Mouse (Mus musculus) lung, embryonic 16.5 days (tissue): Measurements from ENCODE around the gene Traf3ip3. TPM values are rescaled to one million over a fixed set of nuclear protein-coding genes. Genes with fewer than 3 reads are reported as not detected.

Experiments used
- ATAC-seq: fragments of 200-750 bp; cut with Nextera tagmentation; 2 replicates; pipeline ENCODE4 v1.8.0; 2017; ENCODE audit warnings: low read depth, mild to moderate bottlenecking, moderate library complexity
- H3K27ac ChIP-seq: fragments of 300-500 bp; sonication (generic); 2 replicates; pipeline ENCODE4 v1.5.1; 2014; ENCODE audit warnings: mild to moderate bottlenecking, control low read depth, low read length
- H3K27me3 ChIP-seq: fragments of 300-500 bp; sonication (generic); 2 replicates; pipeline ENCODE4 v1.6.1; 2014; ENCODE audit warnings: low read depth, low read length, mixed read lengths; ENCODE audit not compliant: control insufficient read depth, insufficient read depth
- H3K36me3 ChIP-seq: fragments of 300-500 bp; sonication (generic); 2 replicates; pipeline ENCODE4 v1.6.1; 2014; ENCODE audit warnings: low read length; ENCODE audit not compliant: control insufficient read depth, insufficient read depth
- H3K4me1 ChIP-seq: fragments of 300-500 bp; sonication (generic); replicated peaks from 2 replicates; pipeline ENCODE4 v1.6.1; 2014; ENCODE audit warnings: low read length, mixed read lengths; ENCODE audit not compliant: control insufficient read depth, insufficient read depth
- H3K4me2 ChIP-seq: fragments of 300-500 bp; sonication (generic); 2 replicates; pipeline ENCODE4 v1.6.1; 2014; ENCODE audit warnings: low read depth, low read length, control low read depth
- H3K4me3 ChIP-seq: fragments of 300-500 bp; sonication (generic); 2 replicates; pipeline ENCODE4 v1.5.1; 2014; ENCODE audit warnings: mild to moderate bottlenecking, low read length, control low read depth
- H3K9ac ChIP-seq: fragments of 300-500 bp; sonication (generic); 2 replicates; pipeline ENCODE4 v1.6.1; 2014; ENCODE audit warnings: low read length, control low read depth
- H3K9me3 ChIP-seq: fragments of 300-500 bp; sonication (generic); 2 replicates; pipeline ENCODE4 v1.6.1; 2016; ENCODE audit warnings: low read length; ENCODE audit not compliant: control insufficient read depth
- WGBS: fragments of 180-500 bp; shearing (Covaris S2); extraction: QIAGEN DNeasy Blood & Tissue Kit; methylation state at CpG from one replicate; pipeline ENCODE4 v1.1.7; 2014; 5-methylcytosine and 5-hydroxymethylcytosine counted together
- polyA plus RNA-seq: library from polyadenylated mRNA; unstranded; fragments of >200 nt; fragmentation: Nextera tagmentation; extraction: Ambion mirVana; gene quantifications from 2 replicates; pipeline ENCODE4 v1.2.1, GENCODE M21; 2015

Traf3ip3 gene
- polyA plus RNA-seq, 1 experiment from 2014 or later = 3.2 TPM

- peak overlapping the region; percentile 91 for H3K27ac ChIP-seq
- H3K9ac ChIP-seq = peak overlapping the region; percentile 89
- no peak for ATAC-seq
- 64% methylated on average over 13 of the region's 13 CpGs for WGBS
- H3K36me3 ChIP-seq = no peaks in the 10 kb centered on the region
- no peaks in the 10 kb centered on the region for H3K27me3 ChIP-seq
- peak overlapping the region; percentile 89 for H3K4me2 ChIP-seq
- H3K4me3 ChIP-seq = peak overlapping the region; percentile 92
- no peaks in the 10 kb centered on the region for H3K9me3 ChIP-seq
- peaks cover 26% of the 10 kb centered on the region for H3K4me1 ChIP-seq
Observed at GRCm38 (mm10) chr1:193174143-193174733, 27.3 kb downstream of the Traf3ip3 start.

- Histone ChIP-seq H3K27me3 (no peaks in the 10 kb centered on the region), H3K9me3 (no peaks in the 10 kb centered on the region), H3K4me2 (peak overlapping the region; percentile 89), H3K4me1 (peaks cover 26% of the 10 kb centered on the region), H3K36me3 (no peaks in the 10 kb centered on the region), H3K27ac (peak overlapping the region; percentile 91), H3K9ac (peak overlapping the region; percentile 89), H3K4me3 (peak overlapping the region; percentile 92)
- no peak for ATAC-seq
- 15% methylated on average over 9 of the region's 9 CpGs for WGBS
Observed at GRCm38 (mm10) chr1:193173810-193174129, 27.7 kb downstream of the Traf3ip3 start.

- no peaks in the 10 kb centered on the region for H3K27me3 ChIP-seq
- H3K27ac ChIP-seq = peak overlapping the region; percentile 91
- H3K9me3 ChIP-seq = no peaks in the 10 kb centered on the region
- peak overlapping the region; percentile 92 for H3K4me3 ChIP-seq
- peak; percentile 99 for ATAC-seq
- peak overlapping the region; percentile 89 for H3K4me2 ChIP-seq
- no peaks in the 10 kb centered on the region for H3K36me3 ChIP-seq
- peaks cover 26% of the 10 kb centered on the region for H3K4me1 ChIP-seq
- WGBS = under 1% methylated on average over 48 of the region's 48 CpGs
- H3K9ac ChIP-seq = peak overlapping the region; percentile 89
Observed at GRCm38 (mm10) chr1:193172991-193173809, 28.3 kb downstream of the Traf3ip3 start.

GRCm38 (mm10) chr1:193169856-193170255, 31.6 kb downstream of the Traf3ip3 start:
- H3K27me3 ChIP-seq = no peaks in the 10 kb centered on the region
- ATAC-seq = no peak
- WGBS = 41% methylated on average over 2 of the region's 2 CpGs

GRCm38 (mm10) chr1:193169228-193169627, 32.3 kb downstream of the Traf3ip3 start:
- Histone ChIP-seq H3K4me1 (peaks cover 14% of the 10 kb centered on the region), H3K4me3 (no peak overlapping the region), H3K9me3 (no peaks in the 10 kb centered on the region), H3K27me3 (no peaks in the 10 kb centered on the region), H3K9ac (no peak overlapping the region), H3K27ac (no peak overlapping the region), H3K36me3 (no peaks in the 10 kb centered on the region), H3K4me2 (no peak overlapping the region)
- ATAC-seq = no peak
- 62% methylated on average over 7 of the region's 7 CpGs for WGBS

More at GRCm38 (mm10) chr1:193169856-193170255, 31.6 kb downstream of the Traf3ip3 start:
- Histone ChIP-seq H3K4me2 (no peak overlapping the region), H3K36me3 (no peaks in the 10 kb centered on the region), H3K9ac (no peak overlapping the region), H3K9me3 (no peaks in the 10 kb centered on the region), H3K4me3 (no peak overlapping the region), H3K4me1 (peaks cover 19% of the 10 kb centered on the region), H3K27ac (no peak overlapping the region)

- no peak for ATAC-seq
- Histone ChIP-seq H3K27me3 (no peaks in the 10 kb centered on the region), H3K4me2 (no peak within 1 kb of the TSS), H3K4me3 (no peak within 1 kb of the TSS), H3K9me3 (no peaks in the 10 kb centered on the region), H3K4me1 (peaks cover 9% of the 10 kb centered on the region), H3K36me3 (no peaks in the 10 kb centered on the region), H3K9ac (no peak within 1 kb of the TSS), H3K27ac (no peak within 1 kb of the TSS)
- WGBS = 85% methylated on average over 3 of the region's 3 CpGs
Observed at GRCm38 (mm10) chr1:193167746-193168145, 33.8 kb downstream of the Traf3ip3 start, which contains the start of gene A130010J15Rik. A130010J15Rik (plus strand) TSS chr1:193168046.

GRCm38 (mm10) chr1:193160317-193161032, 41.0 kb downstream of the Traf3ip3 start:
- no peak overlapping the region for H3K27ac ChIP-seq

GRCm38 (mm10) chr1:193159613-193160012, 41.9 kb downstream of the Traf3ip3 start:
- H3K4me2 ChIP-seq = no peak overlapping the region
- WGBS = 34% methylated on average over 1 of the region's 1 CpGs
- H3K9ac ChIP-seq = no peak overlapping the region
- H3K27me3 ChIP-seq = no peaks in the 10 kb centered on the region
- H3K27ac ChIP-seq = no peak overlapping the region
- no peaks in the 10 kb centered on the region for H3K36me3 ChIP-seq
- no peak overlapping the region for H3K4me3 ChIP-seq
- H3K9me3 ChIP-seq = no peaks in the 10 kb centered on the region
- no peak for ATAC-seq
- H3K4me1 ChIP-seq = peaks cover 10% of the 10 kb centered on the region

More at GRCm38 (mm10) chr1:193160317-193161032, 41.0 kb downstream of the Traf3ip3 start:
- Histone ChIP-seq H3K4me1 (peaks cover 10% of the 10 kb centered on the region), H3K4me2 (peak overlapping the region; percentile 58), H3K9ac (peak overlapping the region; percentile 45), H3K27me3 (no peaks in the 10 kb centered on the region), H3K36me3 (no peaks in the 10 kb centered on the region), H3K4me3 (peak overlapping the region; percentile 27; the same call in 1 of the 2 replicates), H3K9me3 (no peaks in the 10 kb centered on the region)
- ATAC-seq = peak; percentile 71
- 12% methylated on average over 18 of the region's 18 CpGs for WGBS

GRCm38 (mm10) chr1:193159163-193159562, 42.3 kb downstream of the Traf3ip3 start:
- Histone ChIP-seq H3K4me1 (peaks cover 10% of the 10 kb centered on the region), H3K27me3 (peaks cover 3% of the 10 kb centered on the region), H3K9me3 (no peaks in the 10 kb centered on the region), H3K9ac (no peak overlapping the region), H3K4me2 (no peak overlapping the region), H3K27ac (no peak overlapping the region), H3K36me3 (no peaks in the 10 kb centered on the region), H3K4me3 (no peak overlapping the region)
- 6% methylated on average over 3 of the region's 3 CpGs for WGBS
- ATAC-seq = peak; percentile 50
